Mouse (Mus musculus): ENCODE measurements around the gene Fpr3.

GRCm38 (mm10) chr17:17857446-17857845 is 30.2 kb upstream of the Fpr3 start:
- TF ChIP-seq CTCF (IDR thresholded peaks at IDR 0.05; ENCODE audit: low read depth) (no peak), EP300 (IDR thresholded peaks at IDR 0.05; ENCODE audit: low read depth) (no peak)

Measured in liver, postnatal 0 days (tissue).